28 mouse cellular contexts compared by ENCODE assay signal in genomic region chr12:36194976-36195375, GRCm38 (mm10). TPM values are rescaled to one million over a fixed set of nuclear protein-coding genes. Genes with fewer than 3 reads are reported as not detected.
"Had no signal": no experiment of that assay in that cellular context is flagged by ENCODE, and none has a peak within 500 bp of the region (broad histone marks: within the 10 kb centered on the region; RNA-seq: fewer than 3 reads in every experiment).

No protein-coding gene starts in this region.

- H3K4me1 ChIP-seq: limb, embryonic 10.5 days; limb, embryonic 13.5 days; liver, embryonic 12.5 days; liver, embryonic 15.5 days; midbrain, embryonic 12.5 days; midbrain, embryonic 15.5 days; neural tube, embryonic 12.5 days; neural tube, embryonic 15.5 days had no signal

- H3K4me3 ChIP-seq: limb, embryonic 10.5 days; limb, embryonic 13.5 days; liver, embryonic 12.5 days; liver, embryonic 15.5 days; midbrain, embryonic 12.5 days; midbrain, embryonic 15.5 days; neural tube, embryonic 12.5 days; neural tube, embryonic 15.5 days had no signal

- H3K27me3 ChIP-seq: limb, embryonic 13.5 days; liver, embryonic 12.5 days; liver, embryonic 15.5 days; midbrain, embryonic 12.5 days; midbrain, embryonic 15.5 days; neural tube, embryonic 12.5 days; neural tube, embryonic 15.5 days had no signal

- H3K9ac ChIP-seq: limb, embryonic 13.5 days; liver, embryonic 12.5 days; liver, embryonic 15.5 days; midbrain, embryonic 12.5 days; midbrain, embryonic 15.5 days; neural tube, embryonic 12.5 days; neural tube, embryonic 15.5 days had no signal

- H3K27ac ChIP-seq: kidney, postnatal 0 days; limb, embryonic 10.5 days; limb, embryonic 13.5 days; liver, embryonic 12.5 days; liver, embryonic 15.5 days; macrophage; midbrain, embryonic 12.5 days; midbrain, embryonic 15.5 days; neural tube, embryonic 12.5 days; neural tube, embryonic 15.5 days; stomach, postnatal 0 days had no signal

- DNase-seq: kidney, postnatal 25 days; liver; lung, adult 18-20 months; lung, postnatal 14 days; right cerebral cortex, adult 18-20 months; right cerebral cortex, postnatal 14 days; right cerebral cortex, postnatal 4 days; thymus, adult 2 months; thymus, postnatal 14 days; thymus, postnatal 4 days had no signal

RNA-seq across cellular contexts. Expression of gene Lrrc72, which starts 58.2 kb away (rescaled TPM):
- total RNA-seq: layer of hippocampus, postnatal 14 days; left cerebral cortex, adult 8-10 months; left cerebral cortex, postnatal 14 days had no signal
- polyA plus RNA-seq: kidney, embryonic 14.5 days; kidney, postnatal 0 days; large intestine, adult 2 months; limb, embryonic 10.5 days; limb, embryonic 13.5 days; liver, embryonic 12.5 days; liver, embryonic 15.5 days; lung, embryonic 16.5 days; macrophage; midbrain, embryonic 12.5 days; neural tube, embryonic 12.5 days; neural tube, embryonic 15.5 days; stomach, embryonic 14.5 days; stomach, postnatal 0 days; thymus, adult 2 months had no signal
